Mouse (Mus musculus): ENCODE data around the gene Capns2. TPM values are rescaled to one million over a fixed set of nuclear protein-coding genes. Genes with fewer than 3 reads are reported as not detected.

Capns2 gene
- not detected in 2 replicates for polyA plus RNA-seq (2012; rRNA removed; ENCODE audit: low replicate concordance)

DNA sequence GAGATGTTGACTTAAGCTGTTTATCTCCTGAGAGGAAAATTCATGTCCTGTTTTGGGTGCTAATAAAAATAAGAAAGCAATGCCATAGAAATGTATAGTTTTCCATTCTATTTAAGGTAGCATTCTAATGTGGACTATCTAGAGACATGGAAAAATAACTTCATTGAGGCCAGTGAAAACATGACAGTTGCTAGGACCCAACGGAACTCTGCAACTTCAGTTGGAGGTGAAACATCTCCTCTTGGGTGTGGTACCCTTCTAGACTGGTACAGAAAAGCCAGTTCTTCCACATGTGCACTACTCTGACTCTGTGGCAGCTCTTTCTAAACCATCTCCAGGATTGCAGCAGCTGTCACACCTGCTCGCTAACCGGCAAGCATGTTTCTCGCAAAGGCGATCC is at the start of gene Capns2:
Capns2 (plus strand) TSS at position 301 of the 400 bp plus-strand sequence.

DNA sequence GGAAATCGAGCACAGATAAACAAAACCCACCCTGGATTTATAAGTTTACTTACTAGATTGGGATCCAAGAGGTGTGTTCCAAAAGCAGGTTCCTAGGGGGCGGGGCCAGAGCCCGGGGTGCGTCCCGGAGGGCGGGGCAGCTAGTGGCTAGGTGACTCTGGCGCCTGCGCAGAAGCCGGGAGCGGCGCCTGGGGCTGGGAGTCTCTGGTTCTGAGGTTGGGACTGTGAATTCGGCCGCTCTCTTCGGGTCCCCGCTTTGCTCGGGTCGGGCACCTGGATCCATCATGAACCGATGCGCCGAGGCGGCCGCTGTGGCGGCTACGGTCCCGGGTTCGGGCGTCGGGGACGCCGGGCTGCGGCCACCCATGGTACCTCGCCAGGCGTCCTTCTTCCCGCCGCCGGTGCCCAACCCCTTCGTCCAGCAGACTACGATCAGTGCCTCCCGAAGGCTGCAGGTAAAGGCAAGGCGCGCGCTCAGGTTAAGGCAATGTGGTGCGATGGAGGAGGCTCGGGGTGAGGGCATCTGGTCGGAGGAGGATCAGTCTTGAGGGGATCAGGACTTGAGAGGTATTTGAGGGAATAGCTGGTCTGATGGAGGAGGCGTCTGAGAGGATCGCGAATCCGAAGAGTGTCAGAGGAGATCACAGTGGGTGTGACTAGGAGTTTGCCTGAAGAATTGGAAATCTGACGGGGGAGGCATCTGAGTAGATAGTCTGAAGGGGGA is 45.9 kb upstream of the Capns2 start, which contains the start of gene Lpcat2:
Lpcat2 (plus strand) TSS at position 169 of the 724 bp plus-strand sequence.

Other genes starting within 250 kb of the Capns2 start
- gene Irx6, start 227.1 kb upstream of the Capns2 start, polyA plus RNA-seq (2012; rRNA removed; ENCODE audit: low replicate concordance): 0.06 TPM in 1 of 2 replicates, not detected in the other
- gene Mmp2, start 74.1 kb upstream of the Capns2 start, polyA plus RNA-seq (2012; rRNA removed; ENCODE audit: low replicate concordance): 28.1 and 38.5 TPM in 2 replicates
- 3.1 and 3.6 TPM in 2 replicates for gene Lpcat2, start 46.1 kb upstream of the Capns2 start, polyA plus RNA-seq (2012; rRNA removed; ENCODE audit: low replicate concordance)
- 0.06 TPM in 1 of 2 replicates, not detected in the other for gene Slc6a2, start 58.7 kb downstream of the Capns2 start, polyA plus RNA-seq (2012; rRNA removed; ENCODE audit: low replicate concordance)
- not detected in 2 replicates for gene Ces1a, start 146.8 kb downstream of the Capns2 start, polyA plus RNA-seq (2012; rRNA removed; ENCODE audit: low replicate concordance)
- not detected in 2 replicates for gene Ces1b, start 178.6 kb downstream of the Capns2 start, polyA plus RNA-seq (2012; rRNA removed; ENCODE audit: low replicate concordance)
- 0.13 and 0.53 TPM in 2 replicates for gene Ces1c, start 229.9 kb downstream of the Capns2 start, polyA plus RNA-seq (2012; rRNA removed; ENCODE audit: low replicate concordance)

Measured in duodenum, adult 2 months (tissue).